Mouse (Mus musculus): ENCODE measurements around the gene Arpc4. TPM values are rescaled to one million over a fixed set of nuclear protein-coding genes. Genes with fewer than 3 reads are reported as not detected.

The Arpc4 gene
- total RNA-seq, 2 experiments from 2014 or later: 318 to 324 TPM

GRCm38 (mm10) chr6:113393951-113394350, 16.0 kb downstream of the Arpc4 start:
- intact Hi-C loops (cut with DNase I): no loop called here
- no peak for DNase-seq (ENCODE audit: extremely low spot score in 1 of 2, low spot score in 2 of 2)

DNA sequence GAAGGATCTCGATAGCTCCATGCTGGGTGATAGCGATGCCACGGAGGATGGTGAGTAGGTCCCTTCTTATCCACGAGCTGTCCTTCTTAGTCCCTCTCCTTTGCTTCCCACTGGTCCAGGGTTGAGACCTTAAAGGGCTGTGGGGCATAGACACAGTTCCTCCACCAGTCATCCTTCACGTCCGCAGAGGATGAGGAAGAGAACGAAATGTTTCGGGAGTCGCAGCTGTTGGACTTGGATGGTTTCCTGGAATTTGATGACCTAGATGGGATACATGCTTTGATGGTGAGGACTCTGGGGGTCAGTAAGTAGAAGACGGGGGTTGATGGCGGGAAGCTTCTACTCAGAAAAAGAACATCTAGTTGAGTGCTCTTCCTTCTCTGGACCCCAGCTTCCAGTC, 16.9 kb downstream of the Arpc4 start:
- no peak for DNase-seq (ENCODE audit: extremely low spot score in 1 of 2, low spot score in 2 of 2)
- intact Hi-C loops (cut with DNase I): no loop called here

- intact Hi-C loops (cut with DNase I): no loop called here
- no peak for DNase-seq (ENCODE audit: extremely low spot score in 1 of 2, low spot score in 2 of 2)
These were observed 17.6 kb downstream of the Arpc4 start for GRCm38 (mm10) chr6:113395501-113395900.

GRCm38 (mm10) chr6:113396270-113397030, 18.5 kb downstream of the Arpc4 start:
- intact Hi-C loops (cut with DNase I): no loop called here
- no peak for DNase-seq (ENCODE audit: extremely low spot score in 1 of 2, low spot score in 2 of 2)

- intact Hi-C loops (cut with DNase I): no loop called here
- no peak for DNase-seq (ENCODE audit: extremely low spot score in 1 of 2, low spot score in 2 of 2)
These were observed 24.2 kb downstream of the Arpc4 start for GRCm38 (mm10) chr6:113402094-113402493.

- intact Hi-C loops (cut with DNase I): no loop called here
- DNase-seq (ENCODE audit: extremely low spot score in 1 of 2, low spot score in 2 of 2): no peak
These were observed 26.9 kb downstream of the Arpc4 start for GRCm38 (mm10) chr6:113404649-113405448.

GRCm38 (mm10) chr6:113405483-113405882, 27.6 kb downstream of the Arpc4 start:
- DNase-seq (ENCODE audit: extremely low spot score in 1 of 2, low spot score in 2 of 2): no peak
- intact Hi-C loops (cut with DNase I): no loop called here

DNA sequence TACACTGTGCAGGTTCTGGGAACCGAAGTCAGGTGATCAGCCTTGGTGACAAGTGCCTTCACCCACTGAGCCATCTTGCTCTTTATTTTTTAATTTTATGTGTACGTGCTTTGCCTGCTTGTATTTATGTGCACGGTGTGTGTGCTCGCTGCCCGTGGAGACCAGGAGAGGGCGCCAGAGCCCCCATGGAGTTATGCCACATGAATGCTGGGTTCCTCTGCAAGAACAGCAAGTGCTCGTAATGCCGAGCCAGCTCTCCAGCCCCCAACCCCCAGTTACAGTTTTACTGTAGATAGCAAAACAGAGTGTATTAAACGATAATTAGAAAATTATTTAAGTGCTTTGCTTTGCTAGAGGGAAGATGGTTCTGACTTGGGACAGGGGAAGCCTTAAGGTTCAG, 28.8 kb downstream of the Arpc4 start:
- intact Hi-C loops (cut with DNase I): no loop called here
- no peak for DNase-seq (ENCODE audit: extremely low spot score in 1 of 2, low spot score in 2 of 2)

DNA sequence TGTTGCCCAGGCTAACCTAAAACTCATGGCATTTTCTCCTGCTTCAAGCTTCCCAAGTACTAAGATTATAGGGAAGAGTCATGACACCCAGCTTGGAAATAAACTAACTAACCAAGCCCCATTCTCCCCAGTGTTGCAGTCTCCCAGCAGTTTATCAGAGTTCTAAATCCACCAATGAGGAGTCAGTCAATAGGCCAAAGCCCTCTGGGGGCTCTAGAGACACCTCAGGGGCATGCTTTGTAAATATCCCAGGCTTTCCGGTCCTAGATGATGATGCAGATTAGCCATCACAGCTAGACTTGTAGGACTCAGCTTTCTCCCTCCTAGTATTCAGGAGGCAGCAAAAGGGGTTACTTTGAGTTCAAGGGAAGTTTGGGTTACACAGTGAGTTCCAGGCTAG, 32.1 kb downstream of the Arpc4 start:
- DNase-seq (ENCODE audit: extremely low spot score in 1 of 2, low spot score in 2 of 2): no peak
- intact Hi-C loops (cut with DNase I): no loop called here

DNA sequence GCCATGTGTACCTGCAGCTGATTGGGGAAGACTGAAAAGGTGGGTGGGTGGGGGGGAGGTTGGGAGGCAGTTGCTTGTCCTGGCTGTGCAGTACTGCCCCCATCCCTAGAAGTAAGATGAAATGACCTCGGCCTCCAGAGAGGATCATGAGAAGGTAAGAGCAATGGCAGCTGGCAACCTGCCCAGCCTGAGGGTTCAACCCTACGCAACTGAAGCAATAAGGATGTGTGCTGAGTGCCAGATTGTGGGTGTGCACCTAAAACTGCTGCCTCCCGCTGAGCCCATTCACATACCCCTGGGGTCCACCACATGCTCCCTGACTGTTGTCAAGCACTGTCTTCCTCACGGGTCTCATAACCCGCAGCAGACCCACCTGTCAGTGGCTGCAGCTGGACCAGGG, 38.5 kb downstream of the Arpc4 start:
- intact Hi-C loops (cut with DNase I): no loop called here
- no peak for DNase-seq (ENCODE audit: extremely low spot score in 1 of 2, low spot score in 2 of 2)

DNA sequence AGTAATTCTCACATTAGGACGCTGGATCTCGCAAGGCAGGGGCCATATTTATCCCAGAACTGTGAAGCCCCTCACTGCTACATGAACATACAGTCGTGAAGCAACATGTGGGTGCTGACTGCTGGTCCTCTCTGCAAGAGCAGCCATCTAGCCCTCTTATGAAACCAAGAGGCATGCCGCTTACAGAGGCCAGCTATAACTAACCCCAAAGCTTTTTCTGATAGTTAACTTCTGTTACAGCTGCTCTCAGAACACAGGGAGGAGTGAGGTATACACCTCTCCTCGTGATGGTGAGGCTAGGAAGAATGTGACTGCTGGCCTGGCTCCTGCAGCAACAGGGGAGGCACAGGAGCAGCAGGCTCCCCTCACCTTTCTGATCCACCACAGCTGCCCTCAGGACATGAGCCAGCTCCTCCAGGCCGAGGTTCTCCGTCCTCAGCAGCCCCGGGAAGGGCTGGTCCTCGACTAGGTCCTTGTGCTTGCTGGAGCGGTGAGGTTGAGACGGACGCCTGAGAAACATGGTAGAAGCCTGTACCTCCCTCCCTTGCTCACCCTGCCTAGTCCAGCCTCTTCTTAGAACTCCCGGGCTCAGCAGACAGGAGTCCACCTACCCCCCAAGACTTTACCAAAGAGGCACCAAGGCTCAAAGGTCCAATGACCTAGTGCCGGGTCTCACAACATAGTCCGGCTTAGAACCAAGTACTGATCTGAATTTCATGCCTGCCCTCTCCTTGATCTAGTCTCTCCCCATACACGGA, 40.7 kb downstream of the Arpc4 start:
- intact Hi-C loops (cut with DNase I): no loop called here
- no peak for DNase-seq (ENCODE audit: extremely low spot score in 1 of 2, low spot score in 2 of 2)

- intact Hi-C loops (cut with DNase I): no loop called here
- peak; percentile 96 to 99 for DNase-seq (ENCODE audit: extremely low spot score in 1 of 2, low spot score in 2 of 2)
These were observed 41.3 kb downstream of the Arpc4 start, which contains the start of gene Rpusd3 for GRCm38 (mm10) chr6:113419199-113419587. Rpusd3 (minus strand) TSS chr6:113419340.

DNA sequence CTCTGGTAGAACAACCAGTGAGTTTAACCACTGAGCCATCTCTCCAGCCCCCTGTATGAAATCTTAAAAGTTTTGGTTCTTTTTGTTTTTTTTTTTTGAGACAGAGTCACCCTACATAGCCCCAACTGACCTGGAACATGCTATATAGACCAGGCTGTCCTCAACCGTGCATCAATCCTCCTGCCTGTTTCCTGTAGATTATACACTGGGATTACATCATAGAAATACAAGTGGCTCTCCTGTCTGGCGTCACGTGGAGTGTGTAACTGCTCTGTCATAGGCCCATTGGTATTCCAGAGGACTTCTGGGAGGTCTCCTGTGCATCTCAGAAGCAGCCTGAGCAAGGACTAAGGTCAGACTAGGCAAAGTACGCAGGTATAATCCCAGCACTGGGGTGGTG, 45.1 kb downstream of the Arpc4 start:
- DNase-seq (ENCODE audit: extremely low spot score in 1 of 2, low spot score in 2 of 2): no peak
- intact Hi-C loops (cut with DNase I): no loop called here

- no peak for DNase-seq (ENCODE audit: extremely low spot score in 1 of 2, low spot score in 2 of 2)
- intact Hi-C loops (cut with DNase I): no loop called here
These were observed 46.3 kb downstream of the Arpc4 start for GRCm38 (mm10) chr6:113424187-113424586.

DNA sequence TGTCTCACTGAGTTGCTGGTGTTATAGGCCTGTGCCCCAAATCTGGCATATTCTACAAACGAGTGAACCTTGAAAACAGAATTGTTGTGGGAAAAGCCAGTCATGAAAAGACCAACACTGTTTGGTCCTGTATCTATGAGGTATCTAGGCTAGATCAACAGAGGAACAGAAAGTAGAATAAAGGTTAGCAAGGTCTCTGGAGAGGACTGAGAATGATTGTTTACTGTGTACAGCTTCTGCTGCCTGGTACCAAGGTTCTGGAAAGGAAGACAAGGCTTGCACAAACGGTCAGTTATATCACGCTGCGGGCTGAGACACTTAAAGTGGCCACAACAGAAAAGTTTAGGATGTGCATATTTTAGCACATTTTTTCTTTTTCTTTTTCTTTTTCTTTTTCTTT, 48.8 kb downstream of the Arpc4 start:
- DNase-seq (ENCODE audit: extremely low spot score in 1 of 2, low spot score in 2 of 2): no peak
- intact Hi-C loops (cut with DNase I): no loop called here

DNA sequence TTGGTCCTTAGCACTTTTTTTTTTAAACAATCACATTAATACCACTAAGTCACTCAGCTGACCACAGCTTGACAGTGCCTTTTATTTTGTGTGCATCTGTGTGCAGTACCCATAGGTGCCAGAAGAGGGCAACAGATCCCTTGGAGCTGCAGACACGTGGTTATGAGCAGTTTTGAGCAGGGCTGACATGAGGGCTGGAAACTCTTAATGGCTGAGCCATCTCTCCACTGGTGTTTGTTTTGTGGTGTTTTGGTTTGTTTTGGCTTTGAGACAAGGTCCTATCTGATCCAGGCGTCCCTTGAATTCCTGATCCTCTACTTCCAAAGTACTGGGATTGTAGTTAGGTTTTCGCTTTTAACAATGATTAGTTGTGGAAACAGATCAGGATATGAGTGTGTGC, 49.5 kb downstream of the Arpc4 start:
- intact Hi-C loops (cut with DNase I): no loop called here
- no peak for DNase-seq (ENCODE audit: extremely low spot score in 1 of 2, low spot score in 2 of 2)

- no peak for DNase-seq (ENCODE audit: extremely low spot score in 1 of 2, low spot score in 2 of 2)
- intact Hi-C loops (cut with DNase I): no loop called here
These were observed 50.1 kb downstream of the Arpc4 start for GRCm38 (mm10) chr6:113428006-113428405.

GRCm38 (mm10) chr6:113429965-113430364, 52.0 kb downstream of the Arpc4 start:
- intact Hi-C loops (cut with DNase I): no loop called here
- DNase-seq (ENCODE audit: extremely low spot score in 1 of 2, low spot score in 2 of 2): no peak

DNA sequence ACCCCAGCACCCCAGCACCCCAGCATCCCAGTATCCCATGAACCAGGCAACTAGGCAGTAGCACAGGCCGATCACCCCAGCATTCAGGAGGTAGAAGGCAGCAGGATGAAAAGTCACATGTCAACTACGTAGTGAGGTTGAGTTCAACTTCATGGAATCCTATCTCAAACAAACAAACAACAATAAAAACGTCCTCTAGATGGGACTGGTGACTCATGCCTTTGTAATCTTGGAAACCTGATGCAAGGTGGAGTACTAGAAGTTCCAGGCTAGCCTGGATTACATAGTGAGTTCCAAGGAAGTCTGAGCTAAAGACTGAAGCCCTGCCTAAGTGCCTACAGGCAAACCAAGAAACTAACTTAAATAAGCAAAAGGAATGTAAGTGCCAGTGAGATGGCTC, 52.9 kb downstream of the Arpc4 start:
- no peak for DNase-seq (ENCODE audit: extremely low spot score in 1 of 2, low spot score in 2 of 2)
- intact Hi-C loops (cut with DNase I): no loop called here

- intact Hi-C loops (cut with DNase I): no loop called here
These were observed 53.9 kb downstream of the Arpc4 start for GRCm38 (mm10) chr6:113431801-113432200.

More at GRCm38 (mm10) chr6:113431801-113432200, 53.9 kb downstream of the Arpc4 start:
- DNase-seq (ENCODE audit: extremely low spot score in 1 of 2, low spot score in 2 of 2): no peak
